Mouse (Mus musculus) embryonic facial prominence, embryonic 13.5 days (tissue): ENCODE measurements around the gene Tbc1d1. TPM values are rescaled to one million over a fixed set of nuclear protein-coding genes. Genes with fewer than 3 reads are reported as not detected.

Experiments used
- ATAC-seq: fragments of 200-750 bp; cut with Nextera tagmentation; 2 replicates; pipeline ENCODE4 v1.8.0; 2017; ENCODE audit warnings: low read depth; ENCODE audit not compliant: insufficient number of reproducible peaks, insufficient read depth, low FRiP score, low TSS enrichment
- H3K27ac ChIP-seq: fragments of 300-500 bp; sonication (generic); 2 replicates; pipeline ENCODE4 v1.5.1; 2015; ENCODE audit warnings: moderate library complexity, mild to moderate bottlenecking, inconsistent platforms
- H3K27me3 ChIP-seq: fragments of 300-500 bp; sonication (generic); 2 replicates; pipeline ENCODE4 v1.6.1; 2015; ENCODE audit warnings: mild to moderate bottlenecking, inconsistent platforms
- H3K36me3 ChIP-seq: fragments of 300-500 bp; sonication (generic); 2 replicates; pipeline ENCODE4 v1.6.1; 2015; ENCODE audit warnings: mild to moderate bottlenecking, inconsistent platforms
- H3K4me1 ChIP-seq: fragments of 300-500 bp; sonication (generic); 2 replicates; pipeline ENCODE4 v1.6.1; 2015; ENCODE audit warnings: inconsistent platforms
- H3K4me2 ChIP-seq: fragments of 300-500 bp; sonication (generic); 2 replicates; pipeline ENCODE4 v1.6.1; 2015; ENCODE audit warnings: moderate library complexity, mild to moderate bottlenecking, inconsistent platforms
- H3K4me3 ChIP-seq: fragments of 300-500 bp; sonication (generic); 2 replicates; pipeline ENCODE4 v1.5.1; 2015; ENCODE audit warnings: mild to moderate bottlenecking, inconsistent platforms
- H3K9ac ChIP-seq: fragments of 300-500 bp; sonication (generic); 2 replicates; pipeline ENCODE4 v1.6.1; 2015; ENCODE audit warnings: mild to moderate bottlenecking, inconsistent platforms
- H3K9me3 ChIP-seq: fragments of 300-500 bp; sonication (generic); 2 replicates; pipeline ENCODE4 v1.6.1; 2016; ENCODE audit warnings: inconsistent platforms
- WGBS: fragments of 180-500 bp; shearing (Covaris S2); methylation state at CpG from one replicate; pipeline ENCODE4 v1.1.7; 2015; ENCODE audit warnings: mixed read lengths; 5-methylcytosine and 5-hydroxymethylcytosine counted together
- polyA plus RNA-seq: library from polyadenylated mRNA; unstranded; fragments of >200 nt; fragmentation: Nextera tagmentation; extraction: Ambion mirVana; gene quantifications from 2 replicates; pipeline ENCODE4 v1.2.1, GENCODE M21; 2015

Gene Tbc1d1
- polyA plus RNA-seq, 1 experiment from 2014 or later: 21.6 TPM

DNA sequence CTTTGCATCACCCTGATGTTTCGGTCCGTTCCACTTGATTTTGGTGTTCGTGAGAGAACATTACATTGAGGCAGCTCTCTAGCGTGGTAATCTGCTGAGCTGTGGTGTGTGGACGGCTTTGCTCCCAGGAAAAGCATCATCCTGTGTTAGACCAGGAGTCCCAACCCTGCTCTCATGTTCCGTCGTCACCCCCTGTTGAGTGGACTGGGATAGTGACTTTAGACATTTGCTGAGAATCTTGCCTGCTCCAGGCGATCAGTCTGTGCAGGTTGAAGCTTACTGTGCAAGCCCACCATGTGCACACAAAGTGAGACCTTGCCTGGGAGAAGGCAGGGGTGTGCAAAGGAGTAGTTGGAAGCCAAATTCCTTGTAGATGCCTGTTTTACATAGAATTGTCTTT, 85.8 kb downstream of the Tbc1d1 start:
- 75% methylated on average over 8 of the region's 8 CpGs for WGBS

DNA sequence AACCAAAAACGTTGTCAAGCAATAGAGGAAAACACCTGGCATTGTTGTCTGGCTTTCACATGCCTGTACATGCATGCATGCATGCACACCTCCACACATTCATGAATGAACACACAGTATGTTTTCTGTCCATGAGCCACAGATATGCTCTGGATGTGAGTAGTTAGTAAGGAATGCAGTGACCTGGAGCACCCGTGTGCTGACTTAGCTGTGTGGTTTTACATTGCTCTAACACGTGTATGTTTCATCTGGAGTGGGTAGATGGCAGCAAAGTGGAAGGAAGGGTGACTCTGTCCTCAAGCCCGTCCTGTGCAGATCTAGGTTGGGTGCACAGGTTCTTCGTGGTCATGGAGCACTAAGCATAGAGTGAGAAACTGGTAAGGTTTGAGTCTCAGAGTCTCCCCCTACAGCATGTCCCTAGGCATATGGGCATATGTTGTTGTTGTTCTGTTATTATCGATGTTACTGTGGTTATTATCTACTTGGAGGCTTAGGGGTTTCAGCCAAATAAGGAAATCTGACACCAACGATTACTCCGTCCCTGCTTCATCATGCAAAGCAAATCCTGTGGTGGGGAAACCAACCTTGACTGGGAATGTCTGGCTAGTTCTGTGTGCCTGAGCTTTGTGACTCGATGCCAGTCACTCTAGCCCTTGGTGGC, 86.8 kb downstream of the Tbc1d1 start:
- no peak overlapping the region for H3K4me2 ChIP-seq
- peaks cover 37% of the 10 kb centered on the region for H3K4me1 ChIP-seq
- ATAC-seq: no peak

More for the DNA sequence above, 85.8 kb downstream of the Tbc1d1 start:
- H3K9me3 ChIP-seq: no peaks in the 10 kb centered on the region
- no peak overlapping the region for H3K4me3 ChIP-seq
- peaks cover 37% of the 10 kb centered on the region for H3K4me1 ChIP-seq
- no peaks in the 10 kb centered on the region for H3K27me3 ChIP-seq
- no peak overlapping the region for H3K4me2 ChIP-seq
- no peak overlapping the region for H3K27ac ChIP-seq
- no peak overlapping the region for H3K9ac ChIP-seq
- no peak for ATAC-seq
- H3K36me3 ChIP-seq: no peaks in the 10 kb centered on the region

DNA sequence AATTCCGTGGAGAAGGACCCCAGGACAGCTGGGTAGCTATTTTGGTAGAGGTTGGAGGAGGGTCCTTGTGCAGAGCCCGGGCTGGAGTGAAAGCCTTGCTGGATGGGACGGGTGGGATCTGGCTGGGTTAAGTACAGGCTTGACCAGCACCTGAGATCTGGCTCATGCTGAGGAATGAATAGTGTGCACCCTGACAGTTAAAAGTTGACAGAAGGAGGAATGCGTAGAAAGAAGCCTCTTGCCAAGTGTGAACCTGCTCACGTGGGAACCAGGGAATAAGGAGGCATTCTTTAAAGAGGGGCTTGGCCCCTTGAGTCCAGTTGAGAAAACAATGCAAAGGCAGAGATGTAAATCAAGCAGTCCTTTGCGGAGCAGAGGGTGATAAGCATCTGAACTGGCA, 87.6 kb downstream of the Tbc1d1 start:
- Histone ChIP-seq H3K9me3 (no peaks in the 10 kb centered on the region), H3K27me3 (no peaks in the 10 kb centered on the region), H3K4me3 (no peak overlapping the region), H3K4me2 (no peak overlapping the region), H3K4me1 (peaks cover 37% of the 10 kb centered on the region), H3K9ac (no peak overlapping the region), H3K27ac (no peak overlapping the region), H3K36me3 (no peaks in the 10 kb centered on the region)
- WGBS: 54% methylated on average over 6 of the region's 6 CpGs
- no peak for ATAC-seq

More for the DNA sequence above, 86.8 kb downstream of the Tbc1d1 start:
- Histone ChIP-seq H3K27me3 (no peaks in the 10 kb centered on the region), H3K36me3 (no peaks in the 10 kb centered on the region), H3K27ac (no peak overlapping the region), H3K9me3 (no peaks in the 10 kb centered on the region), H3K4me3 (no peak overlapping the region), H3K9ac (no peak overlapping the region)
- WGBS: 53% methylated on average over 9 of the region's 9 CpGs

DNA sequence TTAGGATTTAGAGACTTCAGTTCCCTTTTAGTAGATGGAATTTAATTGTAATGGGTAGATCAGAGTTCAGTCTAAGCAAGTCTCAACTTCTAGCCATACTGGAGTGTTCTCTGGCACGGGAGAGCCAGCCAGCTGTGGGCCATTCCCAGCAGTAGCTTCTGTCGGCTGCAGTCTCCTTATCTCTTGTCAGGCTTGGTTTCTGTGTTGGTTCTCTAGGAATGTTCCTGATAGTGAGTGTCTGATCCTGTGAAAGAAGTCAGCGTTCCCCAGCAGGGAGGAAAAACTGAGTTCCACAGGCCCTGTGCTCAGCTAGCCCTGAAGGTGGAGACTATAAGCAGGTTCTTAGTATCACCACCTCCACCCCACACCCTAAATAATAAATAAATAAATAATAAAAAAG, 88.2 kb downstream of the Tbc1d1 start:
- no peak overlapping the region for H3K4me2 ChIP-seq
- H3K27me3 ChIP-seq: no peaks in the 10 kb centered on the region
- WGBS: 43% methylated on average over 3 of the region's 3 CpGs
- no peak overlapping the region for H3K4me3 ChIP-seq
- H3K9ac ChIP-seq: no peak overlapping the region
- no peak for ATAC-seq
- no peaks in the 10 kb centered on the region for H3K36me3 ChIP-seq
- H3K27ac ChIP-seq: no peak overlapping the region
- no peaks in the 10 kb centered on the region for H3K9me3 ChIP-seq
- peaks cover 37% of the 10 kb centered on the region for H3K4me1 ChIP-seq

DNA sequence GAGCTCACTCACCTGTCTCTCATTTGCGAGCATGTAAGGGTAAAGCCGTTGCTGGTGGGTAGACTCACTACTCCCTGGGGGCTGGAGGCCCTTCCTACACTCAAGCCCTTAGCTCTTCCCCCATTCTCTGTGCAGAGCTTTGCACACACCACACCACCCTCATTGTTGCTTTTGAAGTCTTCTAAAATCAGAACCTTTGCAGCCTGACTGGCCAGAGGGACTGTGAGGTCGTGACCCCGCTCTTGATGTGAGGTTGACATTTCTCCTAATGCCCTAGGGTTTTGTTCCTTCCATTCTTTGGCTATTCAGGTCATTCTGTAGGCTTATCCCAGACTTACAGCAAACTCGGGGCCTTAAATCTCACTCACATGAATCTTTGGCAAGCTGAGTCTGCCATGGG, 88.6 kb downstream of the Tbc1d1 start:
- H3K9ac ChIP-seq: no peak overlapping the region
- no peak overlapping the region for H3K27ac ChIP-seq
- peaks cover 37% of the 10 kb centered on the region for H3K4me1 ChIP-seq
- H3K9me3 ChIP-seq: no peaks in the 10 kb centered on the region
- H3K36me3 ChIP-seq: no peaks in the 10 kb centered on the region
- WGBS: 34% methylated on average over 5 of the region's 5 CpGs
- no peak overlapping the region for H3K4me3 ChIP-seq
- H3K27me3 ChIP-seq: no peaks in the 10 kb centered on the region
- no peak for ATAC-seq
- no peak overlapping the region for H3K4me2 ChIP-seq

DNA sequence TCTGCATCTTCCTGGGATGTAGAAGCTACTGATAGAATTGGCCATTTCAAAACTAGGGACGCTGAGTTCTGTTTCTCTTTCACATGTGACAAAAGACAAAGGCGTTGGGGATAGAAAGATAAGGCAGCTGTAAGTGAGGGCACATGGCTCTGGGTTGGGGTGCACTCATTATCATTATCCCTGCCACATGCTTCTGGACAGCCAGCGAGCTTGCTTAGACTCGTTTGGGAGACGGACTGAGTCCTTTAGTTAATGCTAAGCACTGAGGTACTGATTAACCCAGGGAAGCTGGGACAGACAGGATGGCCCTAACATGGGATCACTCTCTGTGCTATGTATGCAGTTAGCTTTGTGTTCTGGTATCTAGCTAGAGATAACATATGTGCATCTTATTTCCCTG, 95.3 kb downstream of the Tbc1d1 start:
- Histone ChIP-seq H3K9ac (no peak overlapping the region), H3K27me3 (no peaks in the 10 kb centered on the region), H3K27ac (no peak overlapping the region), H3K36me3 (no peaks in the 10 kb centered on the region), H3K4me3 (no peak overlapping the region), H3K9me3 (no peaks in the 10 kb centered on the region), H3K4me1 (peaks cover 5% of the 10 kb centered on the region), H3K4me2 (no peak overlapping the region)
- ATAC-seq: no peak
- WGBS: 75% methylated on average over 5 of the region's 5 CpGs

DNA sequence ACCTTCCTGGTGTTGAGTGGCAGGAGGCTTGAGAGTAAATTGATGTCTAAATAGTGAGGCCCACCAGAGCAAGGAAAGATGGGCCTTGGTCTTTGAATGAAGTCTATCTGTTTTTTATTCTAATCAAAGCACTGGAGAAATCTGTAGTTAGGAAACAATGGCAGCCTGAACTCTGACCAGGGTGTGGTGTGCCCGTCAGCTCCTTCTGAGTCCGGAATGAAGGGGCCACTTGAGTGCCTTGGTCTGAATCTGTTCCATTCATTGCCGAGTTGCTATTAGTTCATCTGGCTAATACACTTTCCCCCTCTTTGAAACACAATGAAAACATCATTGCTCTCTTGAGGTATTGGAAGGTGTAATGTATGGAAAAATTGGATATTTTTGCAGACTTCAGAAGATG, 98.2 kb downstream of the Tbc1d1 start:
- no peak overlapping the region for H3K4me2 ChIP-seq

DNA sequence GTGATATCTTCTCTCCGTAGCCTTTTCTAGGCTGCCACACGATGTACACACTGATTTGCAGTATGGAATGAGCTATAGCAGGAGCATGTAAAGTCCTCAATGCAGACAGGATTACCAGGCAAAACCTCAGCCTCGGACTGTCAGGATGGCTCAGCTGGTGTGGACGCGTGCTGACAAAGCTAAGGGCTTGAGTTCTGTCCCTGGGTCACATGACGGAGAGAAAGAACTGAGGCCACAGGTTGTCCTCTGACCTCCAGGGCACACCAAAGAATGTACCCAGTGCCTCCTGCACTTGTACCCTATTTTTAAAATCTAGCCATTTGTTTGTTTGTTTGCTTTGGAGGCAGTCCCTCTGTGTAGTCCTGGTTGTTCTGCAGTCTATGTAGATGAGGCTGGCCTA, 98.9 kb downstream of the Tbc1d1 start:
- H3K27me3 ChIP-seq: no peaks in the 10 kb centered on the region
- WGBS: 70% methylated on average over 6 of the region's 6 CpGs
- no peak for ATAC-seq
- H3K4me3 ChIP-seq: no peak overlapping the region
- H3K36me3 ChIP-seq: peaks cover 9% of the 10 kb centered on the region; the same call in 1 of the 2 replicates
- H3K9me3 ChIP-seq: no peaks in the 10 kb centered on the region
- peaks cover 5% of the 10 kb centered on the region for H3K4me1 ChIP-seq
- H3K9ac ChIP-seq: no peak overlapping the region
- no peak overlapping the region for H3K4me2 ChIP-seq
- no peak overlapping the region for H3K27ac ChIP-seq

More for the DNA sequence above, 98.2 kb downstream of the Tbc1d1 start:
- no peak overlapping the region for H3K4me3 ChIP-seq
- WGBS: 61% methylated on average over 3 of the region's 3 CpGs
- peaks cover 5% of the 10 kb centered on the region for H3K4me1 ChIP-seq
- no peaks in the 10 kb centered on the region for H3K9me3 ChIP-seq
- no peak for ATAC-seq
- H3K9ac ChIP-seq: no peak overlapping the region
- no peak overlapping the region for H3K27ac ChIP-seq
- no peaks in the 10 kb centered on the region for H3K27me3 ChIP-seq
- H3K36me3 ChIP-seq: peaks cover 9% of the 10 kb centered on the region; the same call in 1 of the 2 replicates

DNA sequence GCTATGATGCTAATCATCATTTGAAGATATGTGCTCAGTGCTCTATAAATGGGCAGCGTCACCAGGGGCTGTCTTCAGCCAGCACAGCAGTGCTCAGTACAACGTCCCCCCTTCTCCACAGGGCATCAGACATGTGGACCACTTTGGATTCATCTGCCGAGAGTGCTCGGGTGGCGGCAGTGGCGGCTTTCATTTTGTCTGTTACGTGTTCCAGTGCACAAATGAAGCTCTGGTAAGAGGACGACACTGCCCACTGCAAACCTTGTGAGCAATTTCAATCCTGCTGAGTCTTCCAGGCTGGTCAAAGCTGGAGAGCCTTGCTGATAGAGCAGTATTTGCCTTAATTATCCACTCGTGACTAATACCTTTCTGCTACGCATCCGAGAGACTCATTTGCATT, 107.2 kb downstream of the Tbc1d1 start:
- Histone ChIP-seq H3K4me1 (no peaks in the 10 kb centered on the region), H3K27me3 (no peaks in the 10 kb centered on the region), H3K4me2 (no peak overlapping the region), H3K9ac (no peak overlapping the region), H3K36me3 (peaks cover 11% of the 10 kb centered on the region; the same call in 1 of the 2 replicates), H3K27ac (no peak overlapping the region), H3K4me3 (no peak overlapping the region), H3K9me3 (no peaks in the 10 kb centered on the region)
- ATAC-seq: no peak
- 85% methylated on average over 11 of the region's 11 CpGs for WGBS

DNA sequence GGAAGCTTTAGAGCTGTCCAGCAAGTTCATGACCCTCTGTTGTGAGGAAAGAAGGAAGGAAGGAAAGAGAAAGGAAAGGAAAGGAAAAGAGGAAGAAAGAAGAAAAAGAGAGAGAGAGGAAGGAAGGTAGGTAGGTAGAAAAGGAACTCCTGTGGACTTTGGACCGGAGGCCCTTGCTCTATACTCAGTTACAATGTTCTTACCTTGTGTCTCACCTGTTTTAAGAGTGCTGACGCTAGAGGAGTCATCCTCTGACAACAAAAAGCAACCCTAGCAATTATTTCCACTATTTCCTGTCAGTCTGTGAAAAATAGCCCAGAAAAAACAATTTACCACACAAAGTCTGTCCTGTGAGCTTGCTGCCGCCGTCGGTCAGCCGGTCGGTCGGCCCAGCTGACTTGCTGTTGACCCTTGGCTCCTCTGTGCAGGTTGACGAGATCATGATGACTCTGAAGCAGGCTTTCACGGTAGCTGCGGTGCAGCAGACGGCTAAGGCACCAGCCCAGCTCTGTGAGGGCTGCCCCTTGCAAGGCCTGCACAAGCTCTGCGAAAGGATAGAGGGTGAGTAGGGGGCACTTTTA, 107.9 kb downstream of the Tbc1d1 start:
- H3K36me3 ChIP-seq: peaks cover 9% of the 10 kb centered on the region; the same call in 1 of the 2 replicates
- H3K9me3 ChIP-seq: no peaks in the 10 kb centered on the region
- no peaks in the 10 kb centered on the region for H3K27me3 ChIP-seq
- ATAC-seq: no peak
- no peak overlapping the region for H3K4me3 ChIP-seq
- no peak overlapping the region for H3K9ac ChIP-seq
- 73% methylated on average over 13 of the region's 13 CpGs for WGBS
- H3K27ac ChIP-seq: no peak overlapping the region
- H3K4me1 ChIP-seq: no peaks in the 10 kb centered on the region
- H3K4me2 ChIP-seq: no peak overlapping the region

DNA sequence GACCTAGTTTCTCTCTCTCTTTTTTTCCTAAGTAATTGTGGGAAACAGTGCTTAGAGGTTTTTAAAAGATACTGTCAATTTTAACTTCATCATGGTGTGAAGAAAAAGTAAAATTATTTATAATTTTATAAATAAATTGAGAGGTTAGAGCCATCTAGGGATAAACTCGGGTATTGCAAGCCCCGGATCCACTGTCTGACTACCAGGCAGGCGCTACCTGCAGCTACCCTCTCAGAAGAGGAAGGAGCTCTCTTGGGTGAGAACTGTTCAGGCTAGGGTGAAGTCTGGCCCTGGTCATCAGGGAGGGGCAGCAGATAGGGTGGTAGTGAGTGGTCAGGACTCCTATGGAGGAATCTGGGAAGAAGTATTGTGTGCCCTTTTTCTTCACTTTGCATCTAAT, 109.0 kb downstream of the Tbc1d1 start:
- Histone ChIP-seq H3K4me2 (no peak overlapping the region), H3K27ac (no peak overlapping the region), H3K9ac (no peak overlapping the region), H3K4me1 (peaks cover 7% of the 10 kb centered on the region), H3K9me3 (no peaks in the 10 kb centered on the region), H3K4me3 (no peak overlapping the region), H3K36me3 (peaks cover 9% of the 10 kb centered on the region; the same call in 1 of the 2 replicates), H3K27me3 (no peaks in the 10 kb centered on the region)
- WGBS: 31% methylated on average over 3 of the region's 3 CpGs
- no peak for ATAC-seq

DNA sequence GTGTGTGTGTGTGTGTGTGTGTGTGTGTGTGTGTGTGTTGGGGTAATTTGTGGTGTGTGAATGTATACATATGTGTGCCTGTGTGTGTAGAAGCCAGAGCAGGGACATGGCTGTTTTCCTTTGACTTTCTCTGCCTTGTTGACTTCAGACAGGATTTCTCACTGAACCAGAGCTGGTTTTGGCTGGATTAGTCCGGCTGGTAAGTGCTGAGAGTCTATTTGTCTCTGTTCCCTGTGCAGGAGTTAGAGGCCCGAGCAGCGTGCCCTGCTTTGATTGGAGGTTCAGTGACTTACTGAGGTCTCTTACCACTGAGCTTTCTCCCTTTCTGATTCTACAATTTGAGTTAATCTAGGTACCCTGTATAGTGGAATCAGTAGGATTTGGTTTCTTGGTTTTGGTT, 109.8 kb downstream of the Tbc1d1 start:
- H3K27ac ChIP-seq: no peak overlapping the region
- H3K4me2 ChIP-seq: no peak overlapping the region
- 81% methylated on average over 3 of the region's 3 CpGs for WGBS
- peaks cover 14% of the 10 kb centered on the region for H3K36me3 ChIP-seq
- no peaks in the 10 kb centered on the region for H3K27me3 ChIP-seq
- no peaks in the 10 kb centered on the region for H3K9me3 ChIP-seq
- H3K9ac ChIP-seq: no peak overlapping the region
- no peak for ATAC-seq
- H3K4me3 ChIP-seq: no peak overlapping the region
- peaks cover 11% of the 10 kb centered on the region for H3K4me1 ChIP-seq
